Mouse (Mus musculus): ENCODE data around the gene Gm21149.
"Not testable (repeated sequence)": the region's sequence is repeated elsewhere in the genome, so short reads cannot be mapped to it uniquely, and the experiment has no call there.

Gene Gm21149

GRCm38 (mm10) chr5:15461613-15462012 is 14.7 kb downstream of the Gm21149 start:
- not testable (repeated sequence) for DNase-seq (ENCODE audit: low spot score)

- DNase-seq (ENCODE audit: low spot score), result not testable (repeated sequence)
Observed at GRCm38 (mm10) chr5:15457865-15458571, 18.3 kb downstream of the Gm21149 start.

All from ovary, postnatal 14 days (tissue).